Mouse (Mus musculus): ENCODE data around the gene Zfp768.
"Not testable (repeated sequence)": the region's sequence is repeated elsewhere in the genome, so short reads cannot be mapped to it uniquely, and the experiment has no call there.

Zfp768 gene

GRCm38 (mm10) chr7:127357871-127358270 is 12.5 kb upstream of the Zfp768 start:
- DNase-seq (ENCODE audit: low spot score): no peak

GRCm38 (mm10) chr7:127355796-127356195 is 10.4 kb upstream of the Zfp768 start:
- no peak for DNase-seq (ENCODE audit: low spot score)

- DNase-seq (ENCODE audit: low spot score): no peak
Measured at GRCm38 (mm10) chr7:127351230-127352004, 6.0 kb upstream of the Zfp768 start.

- no peak for DNase-seq (ENCODE audit: low spot score)
Measured at GRCm38 (mm10) chr7:127346676-127347075, 1.3 kb upstream of the Zfp768 start.

GRCm38 (mm10) chr7:127345092-127345491 is 297 bp downstream of the Zfp768 start:
- no peak for DNase-seq (ENCODE audit: low spot score)

GRCm38 (mm10) chr7:127344371-127344770 is 1.0 kb downstream of the Zfp768 start:
- no peak for DNase-seq (ENCODE audit: low spot score)

- no peak for DNase-seq (ENCODE audit: low spot score)
Measured at GRCm38 (mm10) chr7:127343351-127344019, 1.9 kb downstream of the Zfp768 start.

- no peak for DNase-seq (ENCODE audit: low spot score)
Measured at GRCm38 (mm10) chr7:127342888-127343287, 2.5 kb downstream of the Zfp768 start.

GRCm38 (mm10) chr7:127342332-127342731 is 3.1 kb downstream of the Zfp768 start:
- DNase-seq (ENCODE audit: low spot score): peak; percentile 20

GRCm38 (mm10) chr7:127341861-127342260 is 3.5 kb downstream of the Zfp768 start:
- DNase-seq (ENCODE audit: low spot score): not testable (repeated sequence)

- DNase-seq (ENCODE audit: low spot score): no peak
Measured at GRCm38 (mm10) chr7:127341356-127341755, 4.0 kb downstream of the Zfp768 start.

GRCm38 (mm10) chr7:127337636-127338035 is 7.8 kb downstream of the Zfp768 start:
- DNase-seq (ENCODE audit: low spot score): no peak

- no peak for DNase-seq (ENCODE audit: low spot score)
Measured at GRCm38 (mm10) chr7:127335604-127336003, 9.8 kb downstream of the Zfp768 start.

GRCm38 (mm10) chr7:127333240-127333639 is 12.1 kb downstream of the Zfp768 start:
- DNase-seq (ENCODE audit: low spot score): no peak

- peak; percentile 24 for DNase-seq (ENCODE audit: low spot score)
Measured at GRCm38 (mm10) chr7:127326685-127327084, 18.7 kb downstream of the Zfp768 start.

- DNase-seq (ENCODE audit: low spot score): no peak
Measured at GRCm38 (mm10) chr7:127325550-127325949, 19.8 kb downstream of the Zfp768 start.

GRCm38 (mm10) chr7:127324944-127325343 is 20.4 kb downstream of the Zfp768 start:
- DNase-seq (ENCODE audit: low spot score): no peak

- peak; percentile 70 for DNase-seq (ENCODE audit: low spot score)
Measured at GRCm38 (mm10) chr7:127322085-127322484, 23.3 kb downstream of the Zfp768 start.

GRCm38 (mm10) chr7:127321106-127321505 is 24.3 kb downstream of the Zfp768 start:
- no peak for DNase-seq (ENCODE audit: low spot score)

- no peak for DNase-seq (ENCODE audit: low spot score)
Measured at GRCm38 (mm10) chr7:127313912-127314311, 31.5 kb downstream of the Zfp768 start.

GRCm38 (mm10) chr7:127309951-127310350 is 35.4 kb downstream of the Zfp768 start:
- no peak for DNase-seq (ENCODE audit: low spot score)

GRCm38 (mm10) chr7:127308887-127309286 is 36.5 kb downstream of the Zfp768 start:
- DNase-seq (ENCODE audit: low spot score): peak; percentile 87

- no peak for DNase-seq (ENCODE audit: low spot score)
Measured at GRCm38 (mm10) chr7:127308431-127308830, 37.0 kb downstream of the Zfp768 start.
